Mouse (Mus musculus) midbrain, embryonic 14.5 days (tissue): ENCODE data around the gene Ssh3. TPM values are rescaled to one million over a fixed set of nuclear protein-coding genes. Genes with fewer than 3 reads are reported as not detected.
A peak's percentile ranks its signal among the peaks of the same experiment; 100 is the strongest.

Experiments
- ATAC-seq: fragments of 200-750 bp; cut with Nextera tagmentation; 2 replicates; pipeline ENCODE4 v1.8.0; 2017; ENCODE audit warnings: moderate number of reproducible peaks, moderate library complexity; ENCODE audit not compliant: low FRiP score, low TSS enrichment
- DNase-seq: peaks from one replicate; pipeline ENCODE4 v3.0.0-alpha.2; 2015
- H3K27ac ChIP-seq: fragments of 300-500 bp; sonication (generic); replicated peaks from 2 replicates; pipeline ENCODE4 v1.5.1; 2014; ENCODE audit warnings: mild to moderate bottlenecking, low read depth, low read length, moderate library complexity
- H3K27me3 ChIP-seq: fragments of 300-500 bp; sonication (generic); 2 replicates; pipeline ENCODE4 v1.6.1; 2014; ENCODE audit warnings: low read length, control low read depth, mixed read lengths; ENCODE audit not compliant: control insufficient read depth, insufficient read depth
- H3K36me3 ChIP-seq: fragments of 300-500 bp; sonication (generic); 2 replicates; pipeline ENCODE4 v1.6.1; 2014; ENCODE audit warnings: low read length, control low read depth; ENCODE audit not compliant: control insufficient read depth, insufficient read depth
- H3K4me1 ChIP-seq: fragments of 300-500 bp; sonication (generic); 2 replicates; pipeline ENCODE4 v1.6.1; 2014; ENCODE audit warnings: mild to moderate bottlenecking, antibody characterized with exemption, low read length, control low read depth; ENCODE audit not compliant: control insufficient read depth, insufficient read depth
- H3K4me2 ChIP-seq: fragments of 300-500 bp; sonication (generic); 2 replicates; pipeline ENCODE4 v1.6.1; 2014; ENCODE audit warnings: mild to moderate bottlenecking, low read length, moderate library complexity
- H3K4me3 ChIP-seq: fragments of 300-500 bp; sonication (generic); replicated peaks from 2 replicates; pipeline ENCODE4 v1.5.1; 2014; ENCODE audit warnings: low read depth, low read length
- H3K9ac ChIP-seq: fragments of 300-500 bp; sonication (generic); replicated peaks from 2 replicates; pipeline ENCODE4 v1.6.1; 2014; ENCODE audit warnings: mild to moderate bottlenecking, low read length, moderate library complexity
- H3K9me3 ChIP-seq: fragments of 300-500 bp; sonication (generic); 2 replicates; pipeline ENCODE4 v1.6.1; 2016; ENCODE audit warnings: low read length, control low read depth, mixed read lengths; ENCODE audit not compliant: control insufficient read depth
- WGBS: fragments of 180-500 bp; shearing (Covaris S2); extraction: QIAGEN DNeasy Blood & Tissue Kit; methylation state at CpG from one replicate; pipeline ENCODE4 v1.1.7; 2014; 5-methylcytosine and 5-hydroxymethylcytosine counted together
- polyA plus RNA-seq: library from polyadenylated mRNA; unstranded; fragments of >200 nt; fragmentation: Nextera tagmentation; extraction: Ambion mirVana; gene quantifications from 2 replicates; pipeline ENCODE4 v1.2.1, GENCODE M21; 2014

The Ssh3 gene
- polyA plus RNA-seq, 1 experiment from 2014 or later, result 8.8 TPM

- DNase-seq (no peak), ATAC-seq (no peak)
- Histone ChIP-seq H3K4me1 (no peaks in the 10 kb centered on the region), H3K9me3 (no peaks in the 10 kb centered on the region), H3K27me3 (no peaks in the 10 kb centered on the region), H3K4me2 (no peak overlapping the region), H3K27ac (no peak overlapping the region), H3K9ac (no peak overlapping the region), H3K4me3 (no peak overlapping the region), H3K36me3 (no peaks in the 10 kb centered on the region)
- WGBS, result 60% methylated on average over 3 of the region's 3 CpGs
These were observed 26.6 kb downstream of the Ssh3 start for GRCm38 (mm10) chr19:4242416-4242815.

DNA sequence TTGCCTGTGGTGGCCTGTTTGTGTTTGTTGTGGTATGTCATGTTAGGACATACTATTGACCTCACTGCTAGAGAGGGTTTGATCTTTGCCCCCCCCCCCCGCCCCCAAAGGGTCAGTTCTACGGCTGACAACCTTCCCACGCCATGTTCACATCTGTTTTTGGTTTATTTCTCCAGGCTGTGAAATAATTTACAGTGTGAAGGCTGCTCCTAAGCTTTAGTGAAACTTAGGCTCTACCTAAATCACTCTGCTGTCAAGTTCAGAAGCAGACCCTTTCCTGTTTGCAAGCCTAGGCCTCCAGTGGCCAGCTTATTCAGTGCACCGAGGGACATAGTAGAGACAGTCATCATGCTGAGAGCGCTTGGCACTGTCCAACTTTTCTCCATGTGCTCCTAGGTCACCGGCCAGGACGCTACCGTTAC, 28.7 kb downstream of the Ssh3 start:
- Histone ChIP-seq H3K36me3 (no peaks in the 10 kb centered on the region), H3K9me3 (no peaks in the 10 kb centered on the region), H3K4me2 (no peak overlapping the region), H3K4me3 (no peak overlapping the region), H3K4me1 (no peaks in the 10 kb centered on the region), H3K27me3 (no peaks in the 10 kb centered on the region), H3K27ac (no peak overlapping the region), H3K9ac (no peak overlapping the region)
- ATAC-seq (no peak), DNase-seq (no peak)
- WGBS, result 81% methylated on average over 8 of the region's 8 CpGs

DNA sequence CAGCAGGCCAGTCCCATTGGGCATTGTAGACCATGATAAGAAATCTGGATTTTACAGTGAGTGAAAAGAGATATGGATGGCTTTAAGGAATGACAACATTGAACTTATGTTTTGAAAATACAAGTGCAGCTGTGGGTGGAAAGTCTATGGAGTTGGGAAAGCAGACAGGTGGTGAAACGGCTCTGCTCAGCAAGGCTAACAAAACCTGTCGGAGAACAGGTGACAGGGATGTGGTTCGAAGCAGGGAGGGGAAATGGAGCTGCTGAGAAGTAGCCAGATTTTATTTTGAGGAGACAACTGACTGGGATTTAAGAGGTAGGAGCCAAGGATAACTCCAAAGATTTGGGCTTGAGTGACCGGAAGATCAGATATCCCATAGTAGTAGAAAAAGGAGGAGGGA, 34.4 kb downstream of the Ssh3 start:
- Histone ChIP-seq H3K4me1 (peaks cover 11% of the 10 kb centered on the region), H3K27ac (no peak overlapping the region), H3K4me3 (no peak overlapping the region), H3K36me3 (no peaks in the 10 kb centered on the region), H3K4me2 (no peak overlapping the region), H3K27me3 (no peaks in the 10 kb centered on the region), H3K9me3 (no peaks in the 10 kb centered on the region), H3K9ac (no peak overlapping the region)
- ATAC-seq, result no peak
- 78% methylated on average over 4 of the region's 4 CpGs for WGBS
- no peak for DNase-seq

DNA sequence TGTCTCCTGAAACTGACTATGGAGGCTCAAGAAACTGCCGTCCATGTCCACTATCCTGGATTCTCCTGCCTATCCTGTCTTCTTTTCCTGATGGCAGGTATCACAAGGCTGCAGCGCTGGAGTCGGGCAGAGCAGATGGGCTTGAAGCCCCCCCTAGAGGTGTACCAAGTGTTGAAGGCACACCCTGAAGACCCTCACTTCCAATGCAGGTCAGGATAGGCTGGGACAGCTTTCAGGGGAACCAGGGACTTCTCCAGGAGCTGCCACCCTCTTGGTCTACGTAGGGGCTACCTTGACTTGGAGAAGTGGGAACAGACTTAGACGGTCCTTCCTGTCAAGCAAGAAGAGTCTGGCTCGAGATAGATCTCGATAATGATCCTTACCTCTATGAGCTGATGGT, 36.3 kb downstream of the Ssh3 start:
- H3K9ac ChIP-seq, result peak overlapping the region; percentile 68; the same call in 1 of the 2 replicates
- peak overlapping the region; percentile 86 for H3K4me2 ChIP-seq
- H3K36me3 ChIP-seq, result no peaks in the 10 kb centered on the region
- DNase-seq (no peak), ATAC-seq (no peak)
- WGBS, result 80% methylated on average over 7 of the region's 7 CpGs
- 0 out of 2 replicates have a peak overlapping the region, but pooled peaks have one; percentile 55 for H3K4me3 ChIP-seq
- no peak overlapping the region for H3K27ac ChIP-seq
- no peaks in the 10 kb centered on the region for H3K27me3 ChIP-seq
- no peaks in the 10 kb centered on the region for H3K9me3 ChIP-seq
- peaks cover 11% of the 10 kb centered on the region for H3K4me1 ChIP-seq

GRCm38 (mm10) chr19:4232186-4232572, 36.8 kb downstream of the Ssh3 start:
- 52% methylated on average over 2 of the region's 2 CpGs for WGBS
- no peak for ATAC-seq
- no peaks in the 10 kb centered on the region for H3K27me3 ChIP-seq

DNA sequence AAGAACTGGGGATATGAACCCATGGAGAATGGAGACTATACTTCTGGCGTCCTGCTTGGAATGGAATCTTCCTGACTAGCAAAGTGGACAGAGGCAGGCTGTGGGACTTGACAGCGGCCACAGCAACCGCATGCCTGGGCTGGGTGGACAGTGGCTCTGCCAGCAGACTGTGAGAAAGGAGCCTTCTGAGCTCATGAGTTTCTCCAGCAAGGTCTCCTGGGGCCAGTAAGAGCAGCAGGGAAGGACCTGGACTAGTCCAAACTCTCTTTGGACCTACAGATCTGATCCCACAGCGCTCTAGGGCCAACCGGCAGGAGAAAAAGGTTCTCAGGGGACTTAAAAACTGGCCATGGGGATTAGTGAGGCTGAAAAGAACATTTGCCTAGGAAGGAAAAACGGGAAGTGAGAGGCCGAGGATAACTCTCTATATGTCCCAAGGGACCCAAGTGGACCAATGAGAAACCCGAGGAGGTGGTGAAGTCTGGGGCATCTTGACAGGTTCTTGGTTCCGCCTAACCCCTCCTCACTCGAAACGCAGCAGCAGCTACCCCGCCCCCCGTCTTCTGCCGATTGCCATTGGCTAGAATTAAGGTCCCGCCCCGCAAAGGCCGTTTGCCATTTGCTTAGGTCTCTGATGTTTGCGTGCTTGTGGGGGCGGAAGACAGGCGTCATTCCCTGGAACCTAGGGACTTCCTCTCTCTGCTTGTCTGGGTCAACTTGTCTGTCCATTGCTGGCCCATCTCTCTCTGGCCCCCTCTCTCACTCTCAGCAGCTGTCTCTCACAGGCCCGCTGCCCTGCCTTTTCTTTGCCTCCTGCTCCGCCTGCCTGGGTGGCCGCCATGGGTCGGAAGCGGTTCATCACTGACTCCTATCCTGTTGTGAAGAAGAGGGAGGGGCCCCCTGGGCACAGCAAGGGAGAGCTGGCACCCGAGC, 37.5 kb downstream of the Ssh3 start, which contains the start of gene Pold4:
Gene Pold4 (plus strand): TSS at position 647 of the 933 bp plus-strand sequence.
- Histone ChIP-seq H3K27ac (peak within 1 kb of the TSS; percentile 74), H3K4me2 (peak within 1 kb of the TSS; percentile 86), H3K4me3 (peak within 1 kb of the TSS; percentile 55), H3K4me1 (peaks cover 11% of the 10 kb centered on the region), H3K9me3 (no peaks in the 10 kb centered on the region), H3K9ac (peak within 1 kb of the TSS; percentile 68), H3K36me3 (no peaks in the 10 kb centered on the region), H3K27me3 (no peaks in the 10 kb centered on the region)
- DNase-seq (peak; percentile 96), ATAC-seq (peak; percentile 87)
- WGBS, result 9% methylated on average over 26 of the region's 26 CpGs

More at GRCm38 (mm10) chr19:4232186-4232572, 36.8 kb downstream of the Ssh3 start:
- Histone ChIP-seq H3K27ac (peak overlapping the region; percentile 74), H3K4me2 (peak overlapping the region; percentile 86), H3K9me3 (no peaks in the 10 kb centered on the region), H3K36me3 (no peaks in the 10 kb centered on the region), H3K4me3 (peak overlapping the region; percentile 55), H3K4me1 (peaks cover 11% of the 10 kb centered on the region), H3K9ac (peak overlapping the region; percentile 68)
- no peak for DNase-seq

- no peak for ATAC-seq
- DNase-seq, result no peak
- Histone ChIP-seq H3K4me1 (peaks cover 11% of the 10 kb centered on the region), H3K27ac (no peak overlapping the region), H3K9ac (no peak overlapping the region), H3K4me2 (no peak overlapping the region), H3K9me3 (no peaks in the 10 kb centered on the region), H3K27me3 (no peaks in the 10 kb centered on the region), H3K36me3 (no peaks in the 10 kb centered on the region), H3K4me3 (no peak overlapping the region)
- WGBS, result 72% methylated on average over 8 of the region's 8 CpGs
These were observed 38.6 kb downstream of the Ssh3 start for GRCm38 (mm10) chr19:4230415-4230814.

DNA sequence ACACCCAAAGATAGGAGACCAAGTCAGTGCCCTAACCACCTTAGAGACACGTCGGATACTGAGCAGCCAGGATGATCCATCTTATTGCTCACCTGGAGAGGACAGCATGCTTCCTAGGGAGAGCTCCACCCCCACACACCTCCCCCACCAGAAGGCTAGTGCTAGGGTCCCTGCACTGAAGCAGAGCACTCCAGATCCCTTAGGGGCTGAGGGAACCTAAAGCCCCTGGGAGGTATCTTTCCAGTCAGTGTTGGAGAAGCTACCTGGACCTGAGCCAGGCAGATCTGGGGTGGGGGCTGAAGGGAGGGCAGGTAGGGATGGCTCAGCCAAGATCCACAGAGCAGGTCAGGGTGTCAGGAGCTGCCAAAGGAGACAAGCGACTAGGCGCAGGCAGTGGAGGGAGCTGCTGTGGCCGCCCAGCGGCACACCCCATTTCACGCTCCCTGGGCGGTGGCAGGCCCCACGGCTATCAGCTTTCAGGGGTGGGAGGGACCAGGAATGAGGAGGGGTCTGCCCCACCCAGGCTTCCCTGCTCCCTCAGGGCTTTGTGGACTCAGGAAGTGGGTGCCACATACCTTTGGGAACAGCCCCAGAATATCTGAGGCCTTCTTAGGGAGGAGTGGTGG, 39.4 kb downstream of the Ssh3 start:
- Histone ChIP-seq H3K4me3 (no peak overlapping the region), H3K4me1 (peaks cover 11% of the 10 kb centered on the region), H3K9ac (no peak overlapping the region), H3K9me3 (no peaks in the 10 kb centered on the region), H3K4me2 (no peak overlapping the region), H3K36me3 (no peaks in the 10 kb centered on the region), H3K27me3 (no peaks in the 10 kb centered on the region), H3K27ac (no peak overlapping the region)
- DNase-seq (no peak), ATAC-seq (no peak)
- 33% methylated on average over 9 of the region's 9 CpGs for WGBS
